Mouse (Mus musculus): Measurements from ENCODE around the gene Tmem108. TPM values are rescaled to one million over a fixed set of nuclear protein-coding genes. Genes with fewer than 3 reads are reported as not detected.

Gene Tmem108
- total and polyA plus RNA-seq, 2 experiments from 2014 or later, result 33.2 to 42.7 TPM

DNA sequence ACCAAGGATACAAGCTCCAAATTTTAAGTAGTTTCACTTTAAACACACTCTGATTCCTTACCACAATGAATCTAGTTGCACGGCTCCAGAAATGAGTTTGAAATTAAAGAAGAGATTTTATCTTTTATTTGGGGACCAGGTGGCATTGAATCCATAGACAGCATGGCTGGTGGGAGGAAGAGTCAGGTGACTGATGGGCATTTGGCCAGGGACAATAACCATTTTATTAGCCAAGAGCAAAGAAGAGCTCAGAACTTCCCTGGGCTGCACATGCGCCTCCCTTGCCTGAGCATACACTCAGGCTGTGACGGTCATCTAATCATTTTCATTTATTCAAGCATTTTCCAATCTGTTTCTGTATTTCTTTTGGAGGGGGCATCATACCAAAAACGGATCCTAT lies 135.5 kb downstream of the Tmem108 start:
- no peak for TF ChIP-seq CTCF (IDR thresholded peaks at IDR 0.05; ENCODE audit: low read depth)
- no peak overlapping the region for H3K4me2 ChIP-seq (ENCODE audit: low read depth)
- DNase-seq, result no peak
- H3K4me3 ChIP-seq (ENCODE audit: low read depth, low read length), result no peak overlapping the region
- 92% methylated on average over 4 of the region's 4 CpGs for WGBS
- H3K9me3 ChIP-seq (ENCODE audit: low read length), result no peaks in the 10 kb centered on the region
- no peak for ATAC-seq
- H3K9ac ChIP-seq, result no peak overlapping the region
- H3K27me3 ChIP-seq (ENCODE audit: insufficient read depth, low read length), result no peaks in the 10 kb centered on the region
- peaks cover 8% of the 10 kb centered on the region; the same call in 1 of the 2 replicates for H3K4me1 ChIP-seq (ENCODE audit: insufficient read depth)
- H3K27ac ChIP-seq (ENCODE audit: low read depth, low read length), result no peak overlapping the region
- H3K36me3 ChIP-seq (ENCODE audit: insufficient read depth), result no peaks in the 10 kb centered on the region

DNA sequence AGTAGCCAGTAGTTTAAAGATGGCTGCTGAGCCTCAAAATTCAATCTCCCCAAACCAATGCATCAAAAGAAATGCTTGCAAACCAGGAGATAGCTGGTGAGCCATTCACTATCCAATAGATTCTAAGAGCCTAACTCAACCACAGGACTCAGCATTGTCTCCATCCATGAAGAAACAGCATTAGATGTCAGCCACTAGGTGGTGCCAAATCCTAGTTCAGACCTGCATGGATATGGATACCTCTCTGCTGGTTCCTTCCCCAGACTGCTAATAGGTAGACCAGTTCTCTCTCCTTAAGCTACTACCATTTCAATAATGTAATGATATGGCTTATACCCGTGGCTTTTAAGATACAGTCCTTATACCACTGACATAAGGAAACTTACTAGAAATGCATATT lies 137.0 kb downstream of the Tmem108 start:
- Histone ChIP-seq H3K27me3 (ENCODE audit: insufficient read depth, low read length) (no peaks in the 10 kb centered on the region), H3K9me3 (ENCODE audit: low read length) (no peaks in the 10 kb centered on the region), H3K4me3 (ENCODE audit: low read depth, low read length) (no peak overlapping the region), H3K27ac (ENCODE audit: low read depth, low read length) (no peak overlapping the region), H3K4me2 (ENCODE audit: low read depth) (no peak overlapping the region), H3K4me1 (ENCODE audit: insufficient read depth) (peaks cover 8% of the 10 kb centered on the region; the same call in 1 of the 2 replicates), H3K36me3 (ENCODE audit: insufficient read depth) (no peaks in the 10 kb centered on the region), H3K9ac (no peak overlapping the region)
- ATAC-seq, result peak; percentile 86
- TF ChIP-seq CTCF (IDR thresholded peaks at IDR 0.05; ENCODE audit: low read depth), result peak; percentile 93
- 70% methylated on average over 1 of the region's 1 CpGs for WGBS
- DNase-seq, result peak; percentile 84

DNA sequence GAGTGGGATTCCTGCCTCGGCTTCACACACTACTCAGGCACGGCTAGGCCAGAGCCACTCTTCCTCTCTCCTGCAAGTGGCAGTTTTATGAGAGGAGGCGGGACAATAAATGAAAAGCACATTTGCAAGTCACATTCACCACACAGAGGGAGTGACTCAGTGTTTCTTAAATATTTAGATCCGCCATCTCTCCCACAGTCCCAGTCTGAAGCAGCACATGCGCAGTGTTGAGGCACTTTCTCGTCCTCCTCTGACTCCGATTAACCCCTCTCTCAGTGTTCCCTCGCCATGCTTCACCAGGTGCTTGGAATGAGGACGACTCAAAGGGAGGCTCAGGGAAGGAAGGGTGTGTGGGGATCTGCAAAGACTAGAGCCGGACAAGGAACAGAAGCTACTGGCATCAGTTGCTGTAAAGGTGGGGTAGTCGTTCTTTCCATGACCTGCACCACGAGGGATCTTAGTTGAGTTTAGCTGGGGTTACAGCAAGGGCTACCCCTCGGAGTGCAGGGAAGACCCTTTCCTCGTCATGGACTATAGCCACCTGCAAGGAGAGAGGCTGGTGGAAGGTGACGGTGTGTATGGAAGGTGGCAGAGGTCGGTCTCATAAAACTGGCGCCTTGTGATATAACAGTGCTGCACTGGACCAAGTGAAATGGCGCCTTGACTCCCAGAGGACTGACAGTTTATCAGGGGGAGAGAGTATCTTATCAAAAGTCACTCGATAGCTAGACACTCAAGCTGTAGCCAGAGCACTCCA lies 137.9 kb downstream of the Tmem108 start:
- no peak overlapping the region for H3K4me2 ChIP-seq (ENCODE audit: low read depth)
- ATAC-seq, result peak; percentile 40; the same call in 1 of the 2 replicates
- no peak overlapping the region for H3K9ac ChIP-seq
- DNase-seq, result peak; percentile 31
- no peaks in the 10 kb centered on the region for H3K9me3 ChIP-seq (ENCODE audit: low read length)
- H3K4me1 ChIP-seq (ENCODE audit: insufficient read depth), result no peaks in the 10 kb centered on the region; the same call in 1 of the 2 replicates
- no peak overlapping the region for H3K27ac ChIP-seq (ENCODE audit: low read depth, low read length)
- H3K27me3 ChIP-seq (ENCODE audit: insufficient read depth, low read length), result no peaks in the 10 kb centered on the region
- TF ChIP-seq CTCF (IDR thresholded peaks at IDR 0.05; ENCODE audit: low read depth), result no peak
- H3K4me3 ChIP-seq (ENCODE audit: low read depth, low read length), result no peak overlapping the region
- WGBS, result 74% methylated on average over 19 of the region's 19 CpGs
- no peaks in the 10 kb centered on the region for H3K36me3 ChIP-seq (ENCODE audit: insufficient read depth)

DNA sequence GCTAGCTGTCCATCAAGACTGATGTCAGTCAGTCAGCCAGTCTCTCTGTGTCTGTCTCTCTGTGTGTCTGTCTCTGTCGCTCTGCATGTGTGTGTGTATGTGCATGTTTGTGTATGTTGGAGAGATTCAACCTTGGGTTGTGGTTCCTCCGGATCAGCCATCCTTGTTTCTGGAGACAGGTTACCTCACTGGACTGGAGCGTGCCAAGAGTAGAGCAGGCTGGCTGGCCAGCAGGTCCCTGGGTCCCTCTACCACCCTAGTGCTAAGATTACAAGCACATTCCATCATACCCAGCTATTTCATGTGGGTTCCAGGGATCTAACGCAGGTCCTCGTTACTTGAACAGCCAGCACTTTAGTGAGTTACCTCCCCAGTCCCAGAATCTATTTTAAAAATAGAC lies 138.6 kb downstream of the Tmem108 start:
- no peaks in the 10 kb centered on the region for H3K36me3 ChIP-seq (ENCODE audit: insufficient read depth)
- no peak overlapping the region for H3K4me2 ChIP-seq (ENCODE audit: low read depth)
- no peaks in the 10 kb centered on the region for H3K9me3 ChIP-seq (ENCODE audit: low read length)
- H3K27ac ChIP-seq (ENCODE audit: low read depth, low read length), result no peak overlapping the region
- ATAC-seq (no peak), DNase-seq (no peak)
- WGBS, result 89% methylated on average over 5 of the region's 5 CpGs
- no peak overlapping the region for H3K4me3 ChIP-seq (ENCODE audit: low read depth, low read length)
- H3K4me1 ChIP-seq (ENCODE audit: insufficient read depth), result no peaks in the 10 kb centered on the region
- no peak for TF ChIP-seq CTCF (IDR thresholded peaks at IDR 0.05; ENCODE audit: low read depth)
- no peak overlapping the region for H3K9ac ChIP-seq
- no peaks in the 10 kb centered on the region for H3K27me3 ChIP-seq (ENCODE audit: insufficient read depth, low read length)

DNA sequence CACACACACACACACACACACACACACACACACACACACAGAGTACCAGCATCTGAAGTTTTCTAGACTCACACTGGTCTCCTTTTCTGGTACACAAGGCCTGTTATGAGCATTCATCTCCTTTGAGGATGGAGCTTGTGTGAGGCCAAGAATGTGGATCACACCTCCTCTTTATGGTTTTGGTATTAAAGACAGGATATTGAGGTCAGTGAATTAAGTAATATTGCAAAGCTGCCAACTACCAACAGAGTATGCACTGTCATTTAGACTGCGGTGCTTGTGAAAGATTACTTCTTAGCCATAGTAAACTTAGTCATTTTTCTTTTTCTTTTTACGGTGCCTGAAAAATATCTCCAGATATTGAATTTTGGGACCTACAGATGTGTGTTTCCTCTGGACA lies 139.8 kb downstream of the Tmem108 start:
- 95% methylated on average over 2 of the region's 2 CpGs for WGBS
- H3K27me3 ChIP-seq (ENCODE audit: insufficient read depth, low read length), result no peaks in the 10 kb centered on the region

DNA sequence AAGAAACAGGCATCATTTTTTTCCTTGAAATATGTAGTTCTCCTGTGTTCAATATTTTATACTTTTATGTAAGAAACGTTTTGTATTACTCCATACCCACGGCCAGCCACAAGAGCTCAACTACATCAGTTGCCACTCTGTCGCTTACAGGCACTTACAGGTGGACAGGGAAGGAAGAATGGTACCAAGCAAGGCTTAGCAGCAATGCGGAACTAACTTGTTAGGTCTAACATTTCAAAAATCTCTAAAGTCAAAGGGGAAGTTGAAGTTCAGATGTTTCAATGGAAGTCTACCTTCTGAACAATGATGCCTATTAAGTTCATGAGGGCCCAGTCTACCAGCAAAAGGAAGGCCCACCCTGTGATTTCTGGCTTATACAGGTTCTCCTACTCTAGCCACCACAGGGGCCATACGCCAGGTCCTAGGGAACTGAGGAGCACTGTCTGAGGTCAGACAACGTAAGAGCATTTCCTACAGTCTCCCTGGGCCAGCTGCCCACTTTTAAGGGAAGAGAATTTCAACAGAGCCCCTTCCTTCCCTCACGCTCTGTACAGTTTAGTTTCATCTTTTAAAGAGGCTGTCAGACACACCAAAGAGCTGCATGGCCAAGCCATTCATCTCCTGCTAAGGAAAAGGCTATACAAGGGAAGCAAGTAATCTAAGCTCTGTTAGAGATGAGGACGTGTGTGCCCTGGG lies 141.0 kb downstream of the Tmem108 start:
- DNase-seq, result no peak
- 91% methylated on average over 8 of the region's 8 CpGs for whole genome bisulfite sequencing
- Histone ChIP-seq H3K27ac (ENCODE audit: low read depth, low read length) (no peak overlapping the region), H3K4me2 (ENCODE audit: low read depth) (no peak overlapping the region), H3K27me3 (ENCODE audit: insufficient read depth, low read length) (no peaks in the 10 kb centered on the region), H3K9ac (no peak overlapping the region), H3K36me3 (ENCODE audit: insufficient read depth) (no peaks in the 10 kb centered on the region), H3K4me3 (ENCODE audit: low read depth, low read length) (no peak overlapping the region), H3K9me3 (ENCODE audit: low read length) (0 out of 2 replicates have a peak, but pooled peaks cover 3% of the 10 kb centered on the region), H3K4me1 (ENCODE audit: insufficient read depth) (no peaks in the 10 kb centered on the region)
- ATAC-seq, result no peak
- TF ChIP-seq CTCF (IDR thresholded peaks at IDR 0.05; ENCODE audit: low read depth), result no peak

More for the DNA sequence above, 139.8 kb downstream of the Tmem108 start:
- Histone ChIP-seq H3K9me3 (ENCODE audit: low read length) (no peaks in the 10 kb centered on the region), H3K4me3 (ENCODE audit: low read depth, low read length) (no peak overlapping the region), H3K9ac (no peak overlapping the region), H3K4me2 (ENCODE audit: low read depth) (no peak overlapping the region), H3K4me1 (ENCODE audit: insufficient read depth) (no peaks in the 10 kb centered on the region), H3K36me3 (ENCODE audit: insufficient read depth) (no peaks in the 10 kb centered on the region), H3K27ac (ENCODE audit: low read depth, low read length) (no peak overlapping the region)
- no peak for DNase-seq
- TF ChIP-seq CTCF (IDR thresholded peaks at IDR 0.05; ENCODE audit: low read depth), result no peak
- ATAC-seq, result no peak

DNA sequence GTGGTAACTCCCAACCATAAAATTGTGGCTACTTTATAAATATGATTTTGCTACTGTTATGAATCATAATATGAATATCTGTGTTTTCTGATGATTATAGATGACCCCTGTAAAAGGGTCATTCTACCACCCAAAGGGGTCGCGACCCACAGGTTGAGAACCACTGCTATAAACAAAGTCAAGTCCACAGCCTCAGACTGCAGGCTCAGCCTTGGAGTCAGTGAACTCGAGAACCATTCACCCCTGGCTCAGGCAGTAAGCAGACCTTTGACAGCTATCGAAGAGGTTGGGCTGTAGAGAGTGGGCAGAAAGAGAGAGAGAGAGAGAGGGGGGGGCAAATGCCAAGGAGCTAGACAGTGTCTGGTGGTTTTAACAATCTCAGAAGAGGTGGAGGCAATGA lies 147.4 kb downstream of the Tmem108 start:
- 92% methylated on average over 4 of the region's 4 CpGs for WGBS
- ATAC-seq (no peak), DNase-seq (no peak)
- no peak overlapping the region for H3K4me2 ChIP-seq (ENCODE audit: low read depth)
- no peaks in the 10 kb centered on the region for H3K36me3 ChIP-seq (ENCODE audit: insufficient read depth)
- 0 out of 2 replicates have a peak, but pooled peaks cover 7% of the 10 kb centered on the region for H3K9me3 ChIP-seq (ENCODE audit: low read length)
- H3K27ac ChIP-seq (ENCODE audit: low read depth, low read length), result no peak overlapping the region
- no peak for TF ChIP-seq CTCF (IDR thresholded peaks at IDR 0.05; ENCODE audit: low read depth)
- H3K4me3 ChIP-seq (ENCODE audit: low read depth, low read length), result no peak overlapping the region
- no peak overlapping the region for H3K9ac ChIP-seq
- H3K27me3 ChIP-seq (ENCODE audit: insufficient read depth, low read length), result no peaks in the 10 kb centered on the region
- no peaks in the 10 kb centered on the region for H3K4me1 ChIP-seq (ENCODE audit: insufficient read depth)

Data from forebrain, postnatal 0 days (tissue).